Mouse (Mus musculus) cerebellum, adult 2 months (tissue): ENCODE data around the gene Csnk2b. TPM values are rescaled to one million over a fixed set of nuclear protein-coding genes. Genes with fewer than 3 reads are reported as not detected.

Source experiments
- DNase-seq, 2 experiments: peaks; one replicate each; pipeline ENCODE4 v3.0.0; 2021
- H3K27ac ChIP-seq: fragments of 200-500 bp; 2 replicates; pipeline ENCODE4 v1.5.1; 2012; ENCODE audit warnings: low read length, control low read depth, inconsistent platforms; ENCODE audit not compliant: insufficient read depth
- H3K27me3 ChIP-seq: fragments of 200-500 bp; 2 replicates; pipeline ENCODE4 v1.6.1; 2012; ENCODE audit warnings: inconsistent platforms, mild to moderate bottlenecking, low read length, moderate library complexity; ENCODE audit not compliant: control insufficient read depth, insufficient read depth
- H3K4me1 ChIP-seq: fragments of 200-500 bp; 2 replicates; pipeline ENCODE4 v1.6.1; 2011; ENCODE audit warnings: low read length; ENCODE audit not compliant: control insufficient read depth, insufficient read depth
- H3K4me3 ChIP-seq: fragments of 200-500 bp; replicated peaks from 2 replicates; pipeline ENCODE3; 2011; ENCODE audit warnings: mild to moderate bottlenecking, low read depth, low read length, control low read depth; ENCODE audit not compliant: insufficient read depth
- CTCF ChIP-seq: fragments of 200-500 bp; IDR thresholded peaks from 2 replicates; pipeline ENCODE4 v1.5.1; 2011; ENCODE audit warnings: low read depth, mild to moderate bottlenecking, control low read depth, low read length, moderate library complexity, borderline replicate concordance; ENCODE audit not compliant: insufficient read depth
- POLR2A ChIP-seq: fragments of 200-500 bp; IDR thresholded peaks from 2 replicates; pipeline ENCODE4 v1.6.1; 2011; ENCODE audit warnings: low read length, control low read depth, borderline replicate concordance; ENCODE audit not compliant: insufficient read depth
- WGBS: fragments of 180-500 bp; shearing (Covaris S2); methylation state at CpG from one replicate; pipeline ENCODE4 v1.1.7; 2018; 5-methylcytosine and 5-hydroxymethylcytosine counted together
- polyA plus RNA-seq: library from polyadenylated mRNA; depleted of rRNA; stranded (reverse); fragments of >200 nt; gene quantifications from 2 replicates; pipeline ENCODE4 v1.2.3, GENCODE M21; 2012

Gene Csnk2b
- polyA plus RNA-seq, 1 experiment, result 231 TPM

DNA sequence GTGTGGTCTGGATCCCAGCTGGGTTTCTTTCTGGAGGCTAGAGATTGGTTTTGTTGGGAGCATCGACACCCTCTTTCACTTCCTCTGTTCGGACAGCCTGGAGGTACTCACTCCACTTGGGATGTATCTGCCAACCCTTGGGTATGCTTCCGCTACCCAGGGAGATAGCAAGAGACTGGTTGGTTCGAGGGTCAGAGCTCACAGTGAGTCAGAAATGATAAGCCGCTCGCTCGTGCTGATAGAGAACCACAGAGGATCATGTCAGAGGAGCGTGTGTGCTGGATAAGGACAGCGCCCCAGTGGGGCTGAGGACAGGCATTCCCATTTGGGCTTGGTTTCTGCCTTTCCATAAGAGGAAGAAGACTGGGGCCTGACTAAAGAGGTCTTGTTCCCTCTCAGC lies 42.1 kb downstream of the Csnk2b start:
- Histone ChIP-seq H3K4me1 (peaks cover 41% of the 10 kb centered on the region), H3K27ac (no peak overlapping the region), H3K27me3 (no peaks in the 10 kb centered on the region), H3K4me3 (no peak overlapping the region)
- TF ChIP-seq CTCF (no peak), POLR2A (no peak)
- DNase-seq, result no peak
- 55% methylated on average over 9 of the region's 9 CpGs for WGBS

DNA sequence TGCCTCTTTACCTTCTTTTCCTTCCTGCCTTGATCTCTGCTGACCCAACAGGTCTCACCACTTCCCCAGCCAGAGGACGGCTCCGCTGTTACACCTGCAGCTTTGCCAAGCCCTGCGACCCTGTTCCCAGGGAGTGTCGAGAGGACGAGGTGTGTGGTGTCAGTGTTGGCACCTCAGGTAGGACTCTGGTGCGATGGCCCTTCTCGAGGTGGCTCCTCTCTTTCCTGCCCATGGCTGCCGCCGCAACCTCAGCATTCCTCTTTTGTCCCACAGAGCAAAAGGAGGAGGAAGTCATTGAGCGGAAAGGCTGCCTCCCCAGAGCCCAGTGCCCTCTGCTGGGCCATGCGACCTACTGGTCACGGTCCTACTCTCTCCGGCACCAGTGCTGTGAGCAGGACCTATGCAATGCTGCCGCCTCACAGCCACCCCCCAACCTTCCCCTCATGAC lies 44.0 kb downstream of the Csnk2b start, which contains the start of gene Ly6g6d:
Gene Ly6g6d, minus strand, starts transcription at position 280 of the 448 bp plus-strand sequence.
- peak; percentile 37 to 67 for DNase-seq
- Histone ChIP-seq H3K4me3 (peak within 1 kb of the TSS; percentile 51), H3K4me1 (peaks cover 41% of the 10 kb centered on the region), H3K27me3 (no peaks in the 10 kb centered on the region), H3K27ac (peak within 1 kb of the TSS; percentile 19; the same call in 1 of the 2 replicates)
- TF ChIP-seq CTCF (peak; percentile 46; the same call in 1 of the 2 replicates), POLR2A (peak; percentile 27; the same call in 1 of the 2 replicates)
- 17% methylated on average over 14 of the region's 14 CpGs for WGBS

DNA sequence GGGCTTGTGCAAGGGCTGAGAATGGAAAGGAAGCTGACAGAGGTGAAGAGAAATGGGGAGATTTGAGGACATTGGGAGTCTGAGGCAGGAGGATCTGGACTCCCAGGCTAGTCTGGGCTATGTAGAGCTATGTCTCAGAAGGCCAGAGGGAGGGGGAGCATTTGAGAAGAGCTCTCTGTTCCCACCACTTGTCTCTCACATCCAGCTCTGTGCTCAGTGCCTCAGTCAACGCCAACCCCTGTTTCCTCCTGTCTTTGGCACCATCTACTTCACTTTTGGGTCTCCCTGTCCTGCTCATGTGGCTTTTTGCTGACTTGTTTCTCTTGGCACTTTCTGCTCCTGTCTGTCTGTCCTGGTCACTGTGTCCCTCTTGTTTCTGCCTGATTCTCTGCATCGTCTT lies 44.6 kb downstream of the Csnk2b start:
- Histone ChIP-seq H3K4me3 (no peak overlapping the region), H3K27ac (0 out of 2 replicates have a peak overlapping the region, but pooled peaks have one; percentile 19)

DNA sequence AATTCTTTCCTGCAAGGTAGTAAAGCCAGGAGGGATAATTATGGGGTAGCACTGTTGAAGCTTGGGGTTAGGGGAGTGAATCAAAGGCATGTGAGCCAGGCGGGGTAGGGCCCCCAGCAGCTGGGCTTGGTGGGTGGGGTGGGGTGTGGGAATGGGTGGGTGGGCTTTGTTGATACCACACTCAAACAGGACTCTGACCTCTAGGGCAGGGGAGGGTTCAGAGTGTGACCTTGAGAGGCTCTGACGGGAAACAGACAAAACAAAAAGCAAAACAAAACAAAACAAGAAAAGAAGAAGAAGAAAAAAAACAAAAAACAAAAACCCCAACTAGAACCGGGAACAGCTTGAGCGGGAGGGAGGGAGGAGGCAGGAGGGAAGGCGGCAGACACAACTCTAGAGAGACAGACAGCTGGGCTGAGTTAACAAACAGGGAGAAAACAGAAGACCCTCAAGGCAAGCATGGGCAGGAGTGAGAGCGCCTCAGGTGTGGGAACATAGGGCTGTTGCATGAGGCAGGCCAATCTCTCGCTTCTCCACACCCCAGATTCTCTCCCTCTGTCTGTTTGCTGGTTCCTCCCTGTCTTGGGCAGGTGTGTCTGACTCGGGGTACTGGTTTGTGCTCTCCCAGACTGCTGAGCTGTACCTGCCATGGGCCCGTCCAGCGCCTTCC lies 45.2 kb downstream of the Csnk2b start, which contains the start of gene Ly6g6e:
Gene Ly6g6e, plus strand, starts transcription at position 396 of the 670 bp plus-strand sequence.
- peak within 1 kb of the TSS; percentile 51 for H3K4me3 ChIP-seq

More for the DNA sequence above, 44.6 kb downstream of the Csnk2b start:
- WGBS, result 35% methylated on average over 2 of the region's 2 CpGs
- peak in 1 of 2 experiments; percentile 26 for DNase-seq
- TF ChIP-seq POLR2A (no peak), CTCF (no peak)
- Histone ChIP-seq H3K27me3 (no peaks in the 10 kb centered on the region), H3K4me1 (peaks cover 44% of the 10 kb centered on the region)

DNA sequence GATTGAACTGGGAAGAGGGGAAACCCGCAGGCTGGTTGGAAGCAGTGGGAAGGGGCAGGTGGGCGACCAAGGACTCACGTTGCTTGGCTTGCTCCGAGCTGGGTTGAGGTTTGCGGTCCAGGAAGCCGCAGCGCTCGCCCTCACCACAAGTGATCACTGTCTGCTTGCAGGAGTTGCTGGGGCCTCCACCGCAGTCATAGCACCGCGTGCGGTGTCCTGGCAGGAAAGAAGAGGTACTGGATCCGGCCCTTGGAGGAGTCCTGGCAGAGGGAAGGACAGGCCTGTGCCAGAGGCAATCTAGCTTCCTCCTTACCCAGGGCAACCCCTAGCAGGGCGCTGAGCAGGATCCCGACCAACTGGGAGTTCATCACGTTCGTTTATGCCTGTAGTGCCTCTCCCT lies 47.8 kb downstream of the Csnk2b start:
- peak; percentile 89 to 92 for DNase-seq
- no peak for TF ChIP-seq CTCF
- TF ChIP-seq POLR2A, result peak; percentile 39; the same call in 1 of the 2 replicates
- Histone ChIP-seq H3K4me3 (peak overlapping the region; percentile 5), H3K4me1 (peaks cover 52% of the 10 kb centered on the region), H3K27ac (peak overlapping the region; percentile 73), H3K27me3 (no peaks in the 10 kb centered on the region)
- 9% methylated on average over 17 of the region's 17 CpGs for WGBS

More for the DNA sequence above, 45.2 kb downstream of the Csnk2b start, which contains the start of gene Ly6g6e:
- H3K27me3 ChIP-seq, result no peaks in the 10 kb centered on the region
- 54% methylated on average over 10 of the region's 10 CpGs for WGBS
- no peak for TF ChIP-seq CTCF
- TF ChIP-seq POLR2A, result no peak
- peaks cover 45% of the 10 kb centered on the region for H3K4me1 ChIP-seq
- DNase-seq, result no peak
- peak within 1 kb of the TSS; percentile 19; the same call in 1 of the 2 replicates for H3K27ac ChIP-seq

DNA sequence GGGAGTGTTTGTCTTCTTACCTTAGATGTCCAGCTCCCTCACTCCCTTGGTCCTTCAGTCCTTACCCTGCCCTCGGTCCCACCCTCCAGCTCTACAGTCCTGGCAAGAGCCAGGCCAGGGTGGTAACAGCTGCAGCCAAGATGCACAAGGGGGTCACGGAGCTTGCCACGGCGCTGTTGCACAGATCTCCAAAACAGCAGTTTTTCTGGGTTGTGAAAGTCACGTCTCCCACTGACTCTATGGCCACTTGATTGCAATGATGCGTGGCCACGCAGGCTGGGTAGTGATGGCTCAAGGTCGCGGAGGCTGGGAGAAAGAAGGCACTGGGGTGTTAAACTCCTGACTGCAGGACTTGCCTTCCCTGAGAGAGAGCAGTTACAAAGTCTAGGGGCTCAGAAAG lies 50.4 kb downstream of the Csnk2b start:
- peak; percentile 46 to 49 for DNase-seq
- WGBS, result 41% methylated on average over 9 of the region's 9 CpGs
- H3K27me3 ChIP-seq, result no peaks in the 10 kb centered on the region
- H3K4me3 ChIP-seq, result no peak overlapping the region
- no peak for TF ChIP-seq POLR2A
- TF ChIP-seq CTCF, result no peak
- peaks cover 43% of the 10 kb centered on the region for H3K4me1 ChIP-seq
- H3K27ac ChIP-seq, result peak overlapping the region; percentile 98

DNA sequence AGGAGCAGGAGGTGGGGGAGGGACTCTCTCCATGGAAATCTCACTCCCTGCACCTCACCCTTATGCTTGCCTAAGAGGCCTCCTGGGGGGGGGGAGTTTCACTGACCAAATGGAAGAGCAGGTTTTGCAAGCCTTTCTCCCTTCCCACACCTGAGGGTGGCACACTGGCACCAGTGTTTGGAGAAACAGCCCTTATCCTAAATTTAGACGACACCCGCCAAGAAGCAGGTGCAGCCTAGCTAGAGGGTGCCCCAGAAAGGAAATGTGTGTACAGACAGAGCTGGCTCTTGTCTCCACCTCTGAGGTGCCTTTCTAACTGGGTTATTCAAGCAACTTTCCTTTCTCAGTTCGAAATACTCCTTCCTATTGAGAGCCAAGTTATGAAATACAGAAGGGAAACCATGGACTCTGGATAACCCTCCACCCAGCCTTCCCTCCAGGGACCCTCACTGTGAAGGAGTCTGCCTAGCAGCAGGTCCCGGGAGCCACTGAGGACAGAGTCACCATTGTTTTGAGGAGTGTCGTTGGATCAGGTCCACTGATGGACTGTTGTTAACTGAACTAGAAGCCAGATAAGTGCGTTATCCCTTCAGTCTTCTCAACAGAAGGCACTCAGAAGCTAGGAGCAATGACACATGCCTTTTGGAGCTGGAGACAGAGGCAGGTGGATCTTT lies 51.2 kb downstream of the Csnk2b start:
- 5% methylated on average over 6 of the region's 6 CpGs for WGBS
- peak; percentile 78 for TF ChIP-seq CTCF
- no peak; the same call in 1 of the 2 replicates for TF ChIP-seq POLR2A
- Histone ChIP-seq H3K27ac (peak overlapping the region; percentile 97), H3K27me3 (no peaks in the 10 kb centered on the region), H3K4me1 (peaks cover 43% of the 10 kb centered on the region), H3K4me3 (peak overlapping the region; percentile 16)
- DNase-seq, result peak; percentile 87 to 97
